Mouse (Mus musculus) kidney, adult 18-20 months (tissue): Measurements from ENCODE around the gene Utp3.
"Not testable (repeated sequence)": the region's sequence is repeated elsewhere in the genome, so short reads cannot be mapped to it uniquely, and the experiment has no call there.

Experiments used
- DNase-seq: peaks from one replicate; pipeline ENCODE4 v3.0.0; 2021

Gene Utp3

GRCm38 (mm10) chr5:88554086-88554886 is at the start of gene Utp3:
Gene Utp3 (plus strand): TSS chr5:88554462.
- DNase-seq = peak; percentile 94

- DNase-seq = no peak
Observed at GRCm38 (mm10) chr5:88508555-88508954, 45.7 kb upstream of the Utp3 start.

GRCm38 (mm10) chr5:88508990-88509389 is 45.3 kb upstream of the Utp3 start:
- no peak for DNase-seq

GRCm38 (mm10) chr5:88519232-88519631 is 35.0 kb upstream of the Utp3 start:
- no peak for DNase-seq

- DNase-seq = no peak
Observed at GRCm38 (mm10) chr5:88527657-88528056, 26.6 kb upstream of the Utp3 start, which contains the start of gene Jchain. Gene Jchain (minus strand): TSS chr5:88527891.

- DNase-seq = no peak
Observed at GRCm38 (mm10) chr5:88530908-88531307, 23.4 kb upstream of the Utp3 start.

- DNase-seq = no peak
Observed at GRCm38 (mm10) chr5:88534697-88535096, 19.6 kb upstream of the Utp3 start.

GRCm38 (mm10) chr5:88540845-88541244 is 13.4 kb upstream of the Utp3 start:
- no peak for DNase-seq

- DNase-seq = peak; percentile 25
Observed at GRCm38 (mm10) chr5:88542651-88543282, 11.5 kb upstream of the Utp3 start.

- not testable (repeated sequence) for DNase-seq
Observed at GRCm38 (mm10) chr5:88544411-88544810, 9.9 kb upstream of the Utp3 start.

- no peak for DNase-seq
Observed at GRCm38 (mm10) chr5:88545536-88545935, 8.7 kb upstream of the Utp3 start.

- DNase-seq = no peak
Observed at GRCm38 (mm10) chr5:88553271-88554085, 784 bp upstream of the Utp3 start.

- no peak for DNase-seq
Observed at GRCm38 (mm10) chr5:88558991-88559390, 4.7 kb downstream of the Utp3 start.

GRCm38 (mm10) chr5:88561080-88561814 is 7.0 kb downstream of the Utp3 start:
- DNase-seq = no peak

- no peak for DNase-seq
Observed at GRCm38 (mm10) chr5:88562863-88563780, 8.9 kb downstream of the Utp3 start.

- DNase-seq = peak; percentile 93
Observed at GRCm38 (mm10) chr5:88564501-88565147, 10.4 kb downstream of the Utp3 start, which contains the start of gene Rufy3. Gene Rufy3 (plus strand): TSS chr5:88565040.

- DNase-seq = peak; percentile 79
Observed at GRCm38 (mm10) chr5:88565148-88566033, 11.1 kb downstream of the Utp3 start.

GRCm38 (mm10) chr5:88566034-88566841 is 12.0 kb downstream of the Utp3 start:
- DNase-seq = peak; percentile 28

- peak; percentile 47 for DNase-seq
Observed at GRCm38 (mm10) chr5:88569541-88569940, 15.3 kb downstream of the Utp3 start.
